Mouse (Mus musculus) heart, embryonic 13.5 days (tissue): ENCODE results near the gene Gen1. TPM values are rescaled to one million over a fixed set of nuclear protein-coding genes. Genes with fewer than 3 reads are reported as not detected.

Source experiments
- ATAC-seq: fragments of 200-750 bp; cut with Nextera tagmentation; 2 replicates; pipeline ENCODE4 v1.8.0; 2017; ENCODE audit warnings: moderate TSS enrichment; ENCODE audit not compliant: insufficient number of reproducible peaks, low FRiP score, low TSS enrichment; ENCODE audit errors: extremely low read depth
- H3K27ac ChIP-seq: fragments of 300-500 bp; sonication (generic); replicated peaks from 2 replicates; pipeline ENCODE4 v1.5.1; 2015; ENCODE audit warnings: moderate library complexity, mild to moderate bottlenecking, inconsistent platforms
- H3K27me3 ChIP-seq: fragments of 300-500 bp; sonication (generic); replicated peaks from 2 replicates; pipeline ENCODE4 v1.6.1; 2015; ENCODE audit warnings: mild to moderate bottlenecking, inconsistent platforms
- H3K36me3 ChIP-seq: fragments of 300-500 bp; sonication (generic); 2 replicates; pipeline ENCODE4 v1.6.1; 2015; ENCODE audit warnings: mild to moderate bottlenecking, inconsistent platforms
- H3K4me1 ChIP-seq: fragments of 300-500 bp; sonication (generic); 2 replicates; pipeline ENCODE4 v1.6.1; 2015; ENCODE audit warnings: inconsistent platforms
- H3K4me2 ChIP-seq: fragments of 300-500 bp; sonication (generic); 2 replicates; pipeline ENCODE4 v1.6.1; 2015; ENCODE audit warnings: inconsistent platforms, mild to moderate bottlenecking, moderate library complexity
- H3K4me3 ChIP-seq: fragments of 300-500 bp; sonication (generic); 2 replicates; pipeline ENCODE4 v1.5.1; 2015; ENCODE audit warnings: moderate library complexity, mild to moderate bottlenecking, inconsistent platforms
- H3K9ac ChIP-seq: fragments of 300-500 bp; sonication (generic); 2 replicates; pipeline ENCODE4 v1.6.1; 2015; ENCODE audit warnings: inconsistent platforms, mild to moderate bottlenecking, moderate library complexity
- H3K9me3 ChIP-seq: fragments of 300-500 bp; sonication (generic); 2 replicates; pipeline ENCODE4 v1.6.1; 2016; ENCODE audit warnings: inconsistent platforms
- WGBS: fragments of 180-500 bp; shearing (Covaris S2); methylation state at CpG from one replicate; pipeline ENCODE4 v1.1.7; 2015; ENCODE audit warnings: mixed read lengths; 5-methylcytosine and 5-hydroxymethylcytosine counted together
- polyA plus RNA-seq: library from polyadenylated mRNA; unstranded; fragments of >200 nt; fragmentation: Nextera tagmentation; extraction: Ambion mirVana; gene quantifications from 2 replicates; pipeline ENCODE4 v1.2.1, GENCODE M21; 2015

The Gen1 gene
- polyA plus RNA-seq, 1 experiment from 2014 or later: 6.8 TPM

DNA sequence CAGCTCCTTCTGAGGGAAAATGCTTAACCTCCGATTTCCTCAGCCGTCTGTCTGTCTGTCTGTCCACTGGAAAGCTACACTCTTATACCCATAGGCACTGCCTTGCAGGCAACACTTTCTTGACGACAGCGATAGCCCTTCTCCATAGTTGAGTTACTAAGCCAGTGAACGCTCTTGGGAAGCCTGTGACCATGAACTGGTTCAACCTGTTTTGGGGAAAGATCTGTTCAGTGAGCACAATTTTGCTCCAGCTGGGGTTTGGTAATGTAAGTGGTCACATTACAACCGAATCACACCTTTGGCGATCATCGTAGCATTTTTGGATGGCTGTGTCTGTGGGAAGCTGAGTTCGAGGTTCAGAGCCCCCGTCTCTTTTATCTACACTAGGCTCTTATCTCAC lies 42.5 kb downstream of the Gen1 start:
- WGBS: 63% methylated on average over 10 of the region's 10 CpGs
- Histone ChIP-seq H3K27ac (no peak overlapping the region), H3K4me2 (no peak overlapping the region), H3K9ac (no peak overlapping the region), H3K4me3 (no peak overlapping the region), H3K4me1 (peaks cover 54% of the 10 kb centered on the region), H3K27me3 (no peaks in the 10 kb centered on the region), H3K36me3 (no peaks in the 10 kb centered on the region), H3K9me3 (no peaks in the 10 kb centered on the region)
- ATAC-seq: no peak

DNA sequence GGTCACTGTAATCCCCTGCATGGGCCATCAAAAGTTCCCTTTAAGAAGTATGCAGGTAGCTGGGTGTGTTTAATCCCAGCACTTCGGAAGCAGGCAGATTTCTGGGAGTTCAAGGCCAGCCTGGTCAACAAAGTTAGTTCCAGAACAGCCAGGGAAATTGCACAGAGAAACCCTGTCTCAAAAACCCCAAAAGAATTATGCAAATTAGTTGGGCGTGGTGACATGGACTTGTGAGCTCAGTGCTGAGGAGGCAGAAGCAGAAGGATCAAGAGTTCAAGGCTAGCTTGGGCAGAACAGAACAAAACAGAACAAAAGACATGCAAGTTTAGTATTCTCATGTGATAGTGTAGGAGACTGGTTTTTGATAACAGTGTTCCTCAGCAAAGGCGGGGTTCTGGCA lies 43.0 kb downstream of the Gen1 start:
- no peaks in the 10 kb centered on the region for H3K27me3 ChIP-seq
- no peak overlapping the region for H3K4me3 ChIP-seq
- 64% methylated on average over 3 of the region's 3 CpGs for whole genome bisulfite sequencing
- no peak overlapping the region for H3K4me2 ChIP-seq
- H3K4me1 ChIP-seq: peaks cover 54% of the 10 kb centered on the region
- no peak for ATAC-seq
- H3K9ac ChIP-seq: no peak overlapping the region
- H3K9me3 ChIP-seq: no peaks in the 10 kb centered on the region
- peak overlapping the region; percentile 73 for H3K27ac ChIP-seq
- H3K36me3 ChIP-seq: no peaks in the 10 kb centered on the region

DNA sequence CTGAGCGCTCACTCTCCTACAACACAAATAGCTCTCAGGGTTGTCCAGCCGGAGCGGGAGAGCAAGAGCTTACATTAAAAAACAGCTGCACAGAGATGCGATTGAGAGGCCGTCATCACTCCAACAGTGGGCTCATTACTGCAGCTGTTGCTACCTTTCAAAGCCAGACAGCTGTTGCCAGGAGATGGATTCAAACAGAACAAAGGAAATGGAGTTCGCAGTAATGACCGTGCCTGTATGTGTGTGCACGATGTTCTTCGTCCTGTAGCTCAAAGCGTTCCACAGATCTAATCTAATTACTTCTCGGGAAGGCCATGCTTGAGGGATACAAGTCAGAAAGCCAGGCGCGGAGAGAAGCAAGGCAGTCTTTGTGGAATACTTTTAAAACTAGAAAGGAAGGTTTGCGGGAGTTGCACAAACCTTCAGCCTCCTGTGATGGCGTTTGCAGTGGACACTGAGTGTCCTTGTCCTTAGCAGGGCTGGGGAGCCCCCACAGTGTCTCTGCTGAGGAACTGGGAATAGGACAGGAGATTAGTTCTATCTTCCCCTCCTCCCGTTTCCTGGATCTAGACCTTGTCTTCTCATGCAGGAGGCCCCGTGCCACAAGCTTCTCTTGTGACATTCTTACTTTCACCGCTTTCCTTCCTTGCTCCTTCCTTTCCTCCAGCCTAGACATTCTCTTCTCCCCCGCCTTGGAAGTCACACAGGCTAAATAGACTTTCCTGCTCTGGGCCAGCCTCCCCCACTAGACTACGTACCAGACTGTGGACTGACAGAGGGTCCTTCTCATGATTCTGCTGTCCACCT lies 43.9 kb downstream of the Gen1 start:
- Histone ChIP-seq H3K27ac (peak overlapping the region; percentile 73), H3K4me3 (no peak overlapping the region), H3K36me3 (no peaks in the 10 kb centered on the region), H3K4me1 (peaks cover 49% of the 10 kb centered on the region), H3K9me3 (no peaks in the 10 kb centered on the region), H3K4me2 (peak overlapping the region; percentile 47), H3K27me3 (no peaks in the 10 kb centered on the region), H3K9ac (peak overlapping the region; percentile 30; the same call in 1 of the 2 replicates)
- 38% methylated on average over 20 of the region's 20 CpGs for WGBS
- no peak for ATAC-seq

DNA sequence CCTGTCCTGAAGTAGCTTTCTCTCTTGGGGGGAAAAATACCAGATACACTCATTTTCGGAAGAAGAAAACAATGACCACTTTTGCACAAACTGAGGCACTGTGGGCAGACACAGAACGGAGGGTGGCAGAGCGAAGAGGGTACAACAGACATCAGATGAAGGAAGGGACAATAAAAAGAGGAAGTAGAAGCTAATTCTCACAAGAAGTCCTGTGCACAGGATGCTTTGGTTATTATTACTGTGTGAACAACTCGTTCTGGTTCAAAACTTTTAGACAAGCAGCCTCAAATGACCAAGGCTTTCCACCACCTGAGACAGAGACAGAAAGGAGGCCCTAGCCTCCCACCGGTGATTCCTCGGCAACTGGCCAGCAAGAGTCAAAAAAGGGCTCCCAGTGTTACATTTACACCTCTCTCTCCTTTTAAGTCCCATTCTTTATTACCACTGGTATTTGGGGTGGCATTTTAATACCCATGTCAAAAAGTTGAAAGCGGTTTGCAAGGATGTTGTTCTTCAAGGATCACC lies 47.8 kb downstream of the Gen1 start:
- no peaks in the 10 kb centered on the region for H3K36me3 ChIP-seq
- peaks cover 29% of the 10 kb centered on the region for H3K4me1 ChIP-seq
- no peak overlapping the region for H3K9ac ChIP-seq
- 74% methylated on average over 7 of the region's 7 CpGs for WGBS
- no peaks in the 10 kb centered on the region for H3K9me3 ChIP-seq
- no peaks in the 10 kb centered on the region for H3K27me3 ChIP-seq
- H3K27ac ChIP-seq: no peak overlapping the region
- H3K4me2 ChIP-seq: no peak overlapping the region
- ATAC-seq: no peak
- no peak overlapping the region for H3K4me3 ChIP-seq

DNA sequence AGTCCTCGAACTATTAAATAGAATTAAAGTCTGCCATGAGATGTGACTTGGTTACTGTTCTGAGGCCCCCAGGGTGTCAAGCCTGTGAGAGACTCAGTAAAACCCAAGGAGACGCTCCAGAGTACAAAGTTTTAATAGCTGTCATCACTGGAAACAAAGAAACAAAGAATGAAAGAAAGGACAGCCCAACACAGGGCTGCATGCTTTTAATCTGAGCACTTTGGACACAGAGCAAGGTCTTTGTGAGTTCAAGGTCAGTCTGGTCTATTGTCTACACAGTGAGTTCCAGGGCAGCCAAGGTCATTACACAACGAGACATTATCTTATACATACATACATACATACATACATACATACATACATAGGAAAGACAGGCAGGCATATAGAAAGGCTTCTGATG lies 49.1 kb downstream of the Gen1 start:
- H3K4me2 ChIP-seq: no peak overlapping the region
- no peak overlapping the region for H3K4me3 ChIP-seq
- 48% methylated on average over 3 of the region's 3 CpGs for WGBS
- no peaks in the 10 kb centered on the region for H3K27me3 ChIP-seq
- no peak overlapping the region for H3K9ac ChIP-seq
- peaks cover 16% of the 10 kb centered on the region for H3K4me1 ChIP-seq
- no peaks in the 10 kb centered on the region for H3K9me3 ChIP-seq
- H3K36me3 ChIP-seq: no peaks in the 10 kb centered on the region
- ATAC-seq: no peak
- H3K27ac ChIP-seq: 0 out of 2 replicates have a peak overlapping the region, but pooled peaks have one; percentile 45

DNA sequence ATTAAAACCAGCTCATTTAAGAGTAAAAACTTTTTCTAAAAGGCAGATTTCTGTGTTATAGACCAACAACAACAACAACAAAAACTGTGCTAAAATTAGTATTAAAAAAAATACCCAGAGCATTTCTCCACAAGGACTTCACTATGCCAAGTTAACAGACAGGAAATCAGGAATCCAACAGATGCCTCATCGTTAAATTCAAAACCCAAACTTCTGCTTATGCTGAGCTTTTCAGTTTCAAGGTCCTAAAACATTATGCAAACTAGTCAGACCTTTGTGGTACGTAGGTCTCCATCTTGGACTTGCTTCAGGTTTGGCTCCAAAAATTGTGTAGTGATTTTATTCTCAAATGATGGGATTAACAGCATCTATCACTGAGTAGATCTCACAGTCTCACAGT lies 50.0 kb downstream of the Gen1 start:
- Histone ChIP-seq H3K4me3 (no peak overlapping the region), H3K27ac (no peak overlapping the region), H3K36me3 (no peaks in the 10 kb centered on the region), H3K9me3 (no peaks in the 10 kb centered on the region), H3K4me2 (no peak overlapping the region), H3K9ac (no peak overlapping the region), H3K4me1 (0 out of 2 replicates have a peak, but pooled peaks cover 10% of the 10 kb centered on the region), H3K27me3 (no peaks in the 10 kb centered on the region)
- 88% methylated on average over 2 of the region's 2 CpGs for WGBS
- no peak for ATAC-seq

DNA sequence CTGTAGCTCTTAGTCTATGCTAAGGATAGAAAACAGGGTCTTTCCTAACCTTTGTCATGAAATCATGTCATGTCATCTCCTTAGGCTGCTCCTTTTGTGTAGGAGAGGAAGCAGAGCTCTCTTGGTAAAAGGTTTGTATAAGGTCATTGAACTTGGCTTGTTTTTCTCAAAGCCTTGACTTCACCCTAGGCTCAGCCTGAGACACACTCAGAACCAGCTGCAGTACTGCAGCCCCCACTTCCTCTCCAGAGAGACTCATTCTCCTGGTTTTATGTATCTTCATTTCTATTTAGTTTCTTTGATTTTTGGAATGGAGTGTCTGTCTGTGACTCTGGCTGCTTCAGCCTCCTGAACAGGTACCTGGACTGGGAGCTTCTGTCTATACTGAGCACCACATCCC lies 50.8 kb downstream of the Gen1 start:
- no peaks in the 10 kb centered on the region for H3K36me3 ChIP-seq

DNA sequence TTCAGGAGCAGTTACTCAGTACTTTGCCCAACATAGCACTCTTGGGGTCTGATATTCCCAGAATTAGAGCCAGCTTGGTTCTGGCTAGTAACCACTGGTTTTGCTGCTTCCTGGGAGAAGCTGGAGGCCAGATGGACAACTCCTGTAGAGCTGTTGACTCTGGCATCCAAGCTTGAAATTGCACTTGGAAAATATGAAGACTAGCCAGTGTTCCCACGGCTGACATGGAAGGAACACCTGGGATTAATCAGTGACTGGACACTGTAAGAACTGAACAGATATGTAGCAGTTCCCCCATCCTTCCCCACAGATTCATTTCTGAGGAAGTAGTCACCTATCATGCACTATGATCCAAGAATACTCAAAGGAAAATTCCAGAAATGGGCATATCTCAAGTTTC lies 52.7 kb downstream of the Gen1 start:
- Histone ChIP-seq H3K27ac (no peak overlapping the region), H3K27me3 (no peaks in the 10 kb centered on the region; the same call in 1 of the 2 replicates), H3K9ac (no peak overlapping the region), H3K36me3 (no peaks in the 10 kb centered on the region), H3K9me3 (no peaks in the 10 kb centered on the region), H3K4me3 (no peak overlapping the region), H3K4me1 (peaks cover 20% of the 10 kb centered on the region), H3K4me2 (no peak overlapping the region)
- no peak for ATAC-seq
- WGBS: 43% methylated on average over 1 of the region's 1 CpGs

More for the DNA sequence above, 50.8 kb downstream of the Gen1 start:
- H3K4me1 ChIP-seq: 0 out of 2 replicates have a peak, but pooled peaks cover 10% of the 10 kb centered on the region
- ATAC-seq: no peak
- H3K4me3 ChIP-seq: no peak overlapping the region
- no peak overlapping the region for H3K27ac ChIP-seq
- H3K9me3 ChIP-seq: no peaks in the 10 kb centered on the region
- H3K4me2 ChIP-seq: no peak overlapping the region
- no peak overlapping the region for H3K9ac ChIP-seq
- H3K27me3 ChIP-seq: no peaks in the 10 kb centered on the region

- no peak overlapping the region for H3K4me3 ChIP-seq
- peaks cover 11% of the 10 kb centered on the region for H3K4me1 ChIP-seq
- H3K27me3 ChIP-seq: no peaks in the 10 kb centered on the region; the same call in 1 of the 2 replicates
- H3K4me2 ChIP-seq: no peak overlapping the region
- H3K27ac ChIP-seq: no peak overlapping the region
- no peak for ATAC-seq
- no peaks in the 10 kb centered on the region for H3K36me3 ChIP-seq
- no peaks in the 10 kb centered on the region for H3K9me3 ChIP-seq
- WGBS: 62% methylated on average over 3 of the region's 3 CpGs
- H3K9ac ChIP-seq: no peak overlapping the region
Measured at GRCm38 (mm10) chr12:11210361-11210760, 55.2 kb downstream of the Gen1 start.

DNA sequence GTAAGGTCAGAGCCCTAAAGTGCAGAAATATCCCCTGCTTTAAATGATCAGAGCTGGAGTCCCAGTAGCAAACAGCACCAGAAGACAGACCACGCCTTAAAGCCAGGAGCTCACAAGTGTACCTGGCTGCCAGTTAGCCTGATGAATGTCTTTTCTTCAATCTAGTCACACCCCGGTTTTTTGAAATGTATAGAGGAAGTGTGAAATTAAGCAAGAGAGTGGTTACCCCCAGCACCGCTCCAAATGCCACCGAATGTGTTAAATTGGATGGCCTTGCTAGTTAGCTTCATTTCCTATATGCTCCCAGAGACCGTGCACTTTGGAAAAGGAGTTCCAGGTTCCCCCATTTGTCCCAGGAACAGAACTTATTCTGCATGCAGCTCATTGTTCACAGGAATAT lies 56.0 kb downstream of the Gen1 start:
- WGBS: 63% methylated on average over 5 of the region's 5 CpGs
- Histone ChIP-seq H3K4me3 (no peak overlapping the region), H3K4me2 (no peak overlapping the region)

GRCm38 (mm10) chr12:11208872-11209271 lies 56.7 kb downstream of the Gen1 start, which contains the start of gene Msgn1:
Msgn1 (minus strand) TSS chr12:11208972.
- no peak for ATAC-seq
- 45% methylated on average over 5 of the region's 5 CpGs for WGBS
- H3K4me2 ChIP-seq: no peak within 1 kb of the TSS

More for the DNA sequence above, 56.0 kb downstream of the Gen1 start:
- Histone ChIP-seq H3K4me1 (peaks cover 17% of the 10 kb centered on the region), H3K9ac (no peak overlapping the region), H3K27ac (no peak overlapping the region), H3K9me3 (no peaks in the 10 kb centered on the region), H3K27me3 (no peaks in the 10 kb centered on the region; the same call in 1 of the 2 replicates), H3K36me3 (no peaks in the 10 kb centered on the region)
- no peak for ATAC-seq

DNA sequence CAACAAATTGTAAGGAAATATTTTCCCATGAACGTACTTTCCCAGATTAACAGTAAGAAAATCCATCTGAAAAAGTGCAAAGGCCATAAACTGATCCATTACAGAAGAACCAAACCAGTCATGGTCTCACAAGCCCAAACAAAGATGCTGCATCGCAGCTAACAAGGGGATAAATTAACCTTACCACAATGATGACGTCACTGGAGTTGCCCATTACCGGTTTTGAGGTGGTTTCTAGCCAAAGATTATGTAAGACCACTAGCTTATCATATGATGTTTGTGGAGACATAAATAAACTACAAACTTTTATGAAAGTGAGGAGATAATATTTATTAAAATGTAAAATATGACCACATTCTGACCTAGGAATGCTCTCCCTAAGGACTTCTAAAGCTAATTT lies 59.3 kb downstream of the Gen1 start:
- Histone ChIP-seq H3K4me2 (no peak overlapping the region), H3K9ac (no peak overlapping the region), H3K27me3 (no peaks in the 10 kb centered on the region; the same call in 1 of the 2 replicates), H3K36me3 (no peaks in the 10 kb centered on the region), H3K4me1 (peaks cover 32% of the 10 kb centered on the region), H3K27ac (no peak overlapping the region), H3K4me3 (no peak overlapping the region), H3K9me3 (no peaks in the 10 kb centered on the region)
- ATAC-seq: no peak
- 80% methylated on average over 4 of the region's 4 CpGs for WGBS

More at GRCm38 (mm10) chr12:11208872-11209271, 56.7 kb downstream of the Gen1 start, which contains the start of gene Msgn1:
- H3K36me3 ChIP-seq: no peaks in the 10 kb centered on the region
- no peak within 1 kb of the TSS for H3K4me3 ChIP-seq
- H3K27ac ChIP-seq: no peak within 1 kb of the TSS
- no peak within 1 kb of the TSS for H3K9ac ChIP-seq
- H3K9me3 ChIP-seq: no peaks in the 10 kb centered on the region
- no peaks in the 10 kb centered on the region; the same call in 1 of the 2 replicates for H3K27me3 ChIP-seq
- peaks cover 25% of the 10 kb centered on the region for H3K4me1 ChIP-seq
